Mouse (Mus musculus) megakaryocyte-erythroid progenitor cell, adult 5 weeks (primary cell): ENCODE data around the gene Gfy. TPM values are rescaled to one million over a fixed set of nuclear protein-coding genes. Genes with fewer than 3 reads are reported as not detected.

Experiments used
- polyA plus RNA-seq: library from polyadenylated mRNA; stranded (reverse); fragments of >175 nt; gene quantifications from 2 replicates; pipeline ENCODE4 v1.2.3, GENCODE M21; 2012

The Gfy gene
- 0.16 and 0.29 TPM in 2 replicates for polyA plus RNA-seq

GRCm38 (mm10) chr7:45179469-45179868 lies at the start of gene Gfy:
TSS of gene Gfy (minus strand) at chr7:45179569.

GRCm38 (mm10) chr7:45215673-45216441 lies 36.5 kb upstream of the Gfy start, which contains the start of gene Tead2:
TSS of gene Tead2 (plus strand) at chr7:45215753.

GRCm38 (mm10) chr7:45211851-45212251 lies 32.5 kb upstream of the Gfy start, which contains the start of gene Dkkl1:
TSS of gene Dkkl1 (minus strand) at chr7:45212147.

GRCm38 (mm10) chr7:45204380-45205143 lies 25.2 kb upstream of the Gfy start, which contains the start of gene Ccdc155:
TSS of gene Ccdc155 (minus strand) at chr7:45204892.

GRCm38 (mm10) chr7:45180896-45181477 lies 1.6 kb upstream of the Gfy start, which contains the start of gene Pth2:
TSS of gene Pth2 (plus strand) at chr7:45180995.

GRCm38 (mm10) chr7:45163735-45164490 lies 15.5 kb downstream of the Gfy start, which contains the start of gene Slc17a7:
TSS of gene Slc17a7 (plus strand) at chr7:45163949.

GRCm38 (mm10) chr7:45154096-45154992 lies 25.0 kb downstream of the Gfy start, which contains the start of the genes Pih1d1 and Aldh16a1:
TSS of gene Pih1d1 (plus strand) at chr7:45154303.
TSS of gene Aldh16a1 (minus strand) at chr7:45154584.

GRCm38 (mm10) chr7:45135993-45136567 lies 43.3 kb downstream of the Gfy start, which contains the start of the genes Gm45713 and Flt3l:
TSS of gene Gm45713 (minus strand) at chr7:45136231.
TSS of gene Flt3l (minus strand) at chr7:45136432.

GRCm38 (mm10) chr7:45128624-45129246 lies 50.6 kb downstream of the Gfy start, which contains the start of gene Rpl13a:
TSS of gene Rpl13a (minus strand) at chr7:45128761.

Other genes starting within 250 kb of the Gfy start
- 0.04 and 0.15 TPM in 2 replicates for gene Tsks, start 236.4 kb downstream of the Gfy start, polyA plus RNA-seq
- 1.3 and 2.1 TPM in 2 replicates for gene Cpt1c, start 204.7 kb downstream of the Gfy start, polyA plus RNA-seq
- 133 and 160 TPM in 2 replicates for gene Prmt1, start 193.0 kb downstream of the Gfy start, polyA plus RNA-seq
- gene Irf3, start 181.9 kb downstream of the Gfy start, polyA plus RNA-seq, result 112 and 119 TPM in 2 replicates
- 131 and 163 TPM in 2 replicates for gene Bcl2l12, start 180.9 kb downstream of the Gfy start, polyA plus RNA-seq
- gene Scaf1, start 163.2 kb downstream of the Gfy start, polyA plus RNA-seq, result 185 and 198 TPM in 2 replicates
- gene Rras, start 161.6 kb downstream of the Gfy start, polyA plus RNA-seq, result 4.0 TPM in 2 replicates
- gene Prr12, start 126.7 kb downstream of the Gfy start, polyA plus RNA-seq, result 95.4 and 117 TPM in 2 replicates
- 144 and 165 TPM in 2 replicates for gene Nosip, start 117.1 kb downstream of the Gfy start, polyA plus RNA-seq
- 38.8 and 40.5 TPM in 2 replicates for gene Prrg2, start 116.9 kb downstream of the Gfy start, polyA plus RNA-seq
- gene Rcn3, start 87.3 kb downstream of the Gfy start, polyA plus RNA-seq, result 36.5 and 65.0 TPM in 2 replicates
- 7.5 and 10.0 TPM in 2 replicates for gene Fcgrt, start 75.7 kb downstream of the Gfy start, polyA plus RNA-seq
- gene Rps11, start 55.1 kb downstream of the Gfy start, polyA plus RNA-seq, result 210 and 224 TPM in 2 replicates
- 4,327 and 5,290 TPM in 2 replicates for gene Rpl13a, start 50.8 kb downstream of the Gfy start, polyA plus RNA-seq
- gene Gm45713, start 43.3 kb downstream of the Gfy start, polyA plus RNA-seq, result 0.12 and 0.16 TPM in 2 replicates
- gene Flt3l, start 43.1 kb downstream of the Gfy start, polyA plus RNA-seq, result 15.4 and 21.4 TPM in 2 replicates
- 67.8 and 81.0 TPM in 2 replicates for gene Pih1d1, start 25.3 kb downstream of the Gfy start, polyA plus RNA-seq
- 162 and 165 TPM in 2 replicates for gene Aldh16a1, start 25.0 kb downstream of the Gfy start, polyA plus RNA-seq
- gene Slc17a7, start 15.6 kb downstream of the Gfy start, polyA plus RNA-seq, result 0.11 and 0.15 TPM in 2 replicates
- gene Pth2, start 1.4 kb upstream of the Gfy start, polyA plus RNA-seq, result not detected in 2 replicates
- 0.56 and 1.3 TPM in 2 replicates for gene Ccdc155, start 25.3 kb upstream of the Gfy start, polyA plus RNA-seq
- gene Dkkl1, start 32.6 kb upstream of the Gfy start, polyA plus RNA-seq, result 14.7 and 21.4 TPM in 2 replicates
- 0.82 and 2.2 TPM in 2 replicates for gene Tead2, start 36.2 kb upstream of the Gfy start, polyA plus RNA-seq
- gene Cd37, start 59.5 kb upstream of the Gfy start, polyA plus RNA-seq, result 173 and 185 TPM in 2 replicates
- gene Slc6a16, start 61.5 kb upstream of the Gfy start, polyA plus RNA-seq, result not detected in 2 replicates
- gene Slc6a21, start 97.9 kb upstream of the Gfy start, polyA plus RNA-seq, result 0.09 TPM in 1 of 2 replicates, not detected in the other
- 3.3 and 5.4 TPM in 2 replicates for gene Trpm4, start 154.2 kb upstream of the Gfy start, polyA plus RNA-seq
- not detected in 2 replicates for gene Hrc, start 155.7 kb upstream of the Gfy start, polyA plus RNA-seq
- 0.56 TPM in 2 replicates for gene Ppfia3, start 187.4 kb upstream of the Gfy start, polyA plus RNA-seq
- gene Lin7b, start 191.0 kb upstream of the Gfy start, polyA plus RNA-seq, result 2.3 and 2.6 TPM in 2 replicates
- 920 and 1,244 TPM in 2 replicates for gene Snrnp70, start 216.2 kb upstream of the Gfy start, polyA plus RNA-seq
- gene Kcna7, start 226.1 kb upstream of the Gfy start, polyA plus RNA-seq, result 0.04 and 0.28 TPM in 2 replicates
- gene Ntf5, start 234.1 kb upstream of the Gfy start, polyA plus RNA-seq, result 0.04 TPM in 1 of 2 replicates, not detected in the other
- 0.11 TPM in 1 of 2 replicates, not detected in the other for gene Lhb, start 241.3 kb upstream of the Gfy start, polyA plus RNA-seq